Mouse (Mus musculus): ENCODE measurements around the gene Tspan31.

DNA sequence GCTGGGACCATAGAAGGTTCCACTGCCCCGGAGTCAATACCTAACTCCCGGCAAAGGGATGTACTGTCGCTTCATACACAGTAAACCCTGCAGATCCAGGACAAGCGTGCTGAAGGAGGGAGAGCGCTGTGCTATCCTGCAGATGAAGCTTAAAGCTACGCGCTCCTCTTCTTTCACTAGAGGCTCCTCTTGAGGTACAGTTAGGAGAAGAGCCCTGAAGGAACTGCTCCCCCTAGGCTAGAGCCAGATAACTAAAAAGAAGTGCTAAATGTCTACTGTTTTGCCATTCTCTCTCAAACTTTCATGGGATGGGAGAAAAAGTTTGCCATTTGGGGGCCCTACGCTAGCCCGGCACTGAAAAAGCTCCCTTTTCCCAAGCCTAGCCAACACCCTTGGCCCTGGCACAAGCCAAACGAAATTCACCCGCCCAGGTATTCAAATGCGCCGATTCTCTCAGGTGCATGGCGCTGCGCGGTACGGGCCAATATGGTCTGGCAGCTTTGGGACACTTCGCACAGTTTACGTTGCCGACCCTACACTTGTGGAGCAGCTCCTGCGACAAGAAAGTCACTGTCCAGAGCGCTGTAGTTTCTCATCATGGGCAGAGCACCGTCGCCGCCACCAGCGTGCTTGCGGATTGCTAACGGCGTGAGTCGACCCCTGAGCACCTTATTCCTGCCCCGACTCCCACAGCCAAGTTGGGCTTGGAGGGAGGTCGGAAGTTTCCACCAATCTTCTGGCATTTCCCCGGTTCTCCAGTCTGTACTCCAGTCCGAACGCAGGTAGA lies 21.3 kb downstream of the Tspan31 start:
- TF ChIP-seq CTCF (IDR thresholded peaks at IDR 0.05; ENCODE audit: low read depth), result no peak
- TF ChIP-seq EP300 (IDR thresholded peaks at IDR 0.05; ENCODE audit: low read depth), result no peak
